Mouse (Mus musculus): Measurements from ENCODE around the gene Lmo1. TPM values are rescaled to one million over a fixed set of nuclear protein-coding genes. Genes with fewer than 3 reads are reported as not detected.

Gene Lmo1
- total RNA-seq (2023), result not detected

DNA sequence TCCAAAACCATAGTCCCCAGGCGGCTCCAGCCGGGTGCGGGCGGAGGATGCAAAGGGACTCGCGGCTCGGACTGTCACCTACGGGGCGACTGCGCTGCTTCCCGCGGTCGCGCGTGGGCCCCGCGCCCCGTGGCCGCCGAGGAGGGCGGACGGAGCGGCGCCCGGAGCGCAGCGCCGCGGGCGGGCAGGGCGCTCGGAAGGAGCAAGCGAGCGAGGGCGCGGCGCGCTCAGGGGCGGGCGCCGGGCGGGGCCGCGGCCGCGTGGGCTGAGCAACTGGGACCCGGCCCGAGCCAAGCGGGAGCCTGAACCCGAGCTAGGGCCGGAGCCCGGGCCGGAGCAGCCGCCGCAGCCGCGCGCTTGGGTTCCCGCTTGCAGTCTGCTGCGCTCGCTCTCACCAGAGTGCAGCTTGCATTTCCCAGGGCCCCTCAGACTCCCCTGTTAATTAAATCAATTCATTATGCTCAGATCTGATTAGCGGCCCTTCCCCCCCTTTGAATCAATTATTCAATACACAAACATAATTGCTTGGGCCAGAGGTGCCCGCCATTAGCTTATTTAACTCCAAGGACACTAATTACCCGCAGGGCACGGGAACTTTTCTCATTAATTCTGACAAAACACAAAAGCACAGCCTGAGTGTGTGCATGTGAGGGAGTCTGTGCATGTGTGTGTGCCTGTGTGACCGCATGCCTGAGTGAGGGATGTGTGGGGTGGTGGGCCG is at the start of gene Lmo1:
Gene Lmo1 (minus strand): TSS at position 259 of the 721 bp plus-strand sequence.

Other genes with a start within 250 kb of the Lmo1 start
- 0.41 TPM for gene Nlrp10, start 245.0 kb downstream of the Lmo1 start, total RNA-seq (2023)
- 255 TPM for gene Eif3f, start 240.8 kb downstream of the Lmo1 start, total RNA-seq (2023)
- 0.59 TPM for gene Tub, start 224.9 kb downstream of the Lmo1 start, total RNA-seq (2023)
- gene Ric3, start 91.9 kb downstream of the Lmo1 start, total RNA-seq (2023), result not detected

All from CD4-positive naive resting alpha-beta T cell, adult 76 days (primary cell).